Comparison of ENCODE assay signal across 8 mouse cellular contexts in the genomic region with DNA sequence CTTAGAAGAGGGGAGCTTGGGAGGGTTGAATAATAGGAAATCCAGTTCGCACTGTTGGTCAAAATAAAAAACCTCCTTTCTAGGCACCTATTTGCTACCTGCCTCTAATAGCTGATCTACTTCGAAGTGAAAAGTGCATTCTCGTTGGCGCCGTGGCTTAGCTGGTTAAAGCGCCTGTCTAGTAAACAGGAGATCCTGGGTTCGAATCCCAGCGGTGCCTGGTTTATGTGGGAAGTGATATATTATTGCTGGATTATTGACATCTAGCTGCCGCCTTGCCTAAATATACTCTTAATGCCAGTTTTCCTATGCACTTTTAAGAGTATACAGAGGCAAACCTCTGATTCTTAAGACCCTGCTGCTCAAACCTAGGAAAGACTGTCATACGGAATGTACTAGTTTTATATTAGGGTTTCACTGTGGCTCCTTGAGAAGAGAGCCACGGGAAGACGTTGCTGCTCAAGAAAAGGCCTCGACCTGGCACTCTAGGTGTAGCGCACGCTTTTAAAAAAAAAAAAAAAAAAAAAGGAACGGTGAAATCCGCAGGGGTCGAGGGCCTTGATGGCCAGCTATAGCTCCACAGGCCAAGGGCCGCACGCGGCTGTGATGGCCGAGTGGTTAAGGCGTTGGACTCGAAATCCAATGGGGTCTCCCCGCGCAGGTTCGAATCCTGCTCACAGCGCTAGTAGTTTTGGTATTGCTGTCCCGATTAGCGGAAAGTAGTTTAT. TPM values are rescaled to one million over a fixed set of nuclear protein-coding genes. Genes with fewer than 3 reads are reported as not detected.
DNase-seq lines count a peak whose midpoint lies in the region; ATAC-seq and TF ChIP-seq lines count a peak whose summit lies in the region.

No protein-coding gene starts in this region.

- ATAC-seq in erythroid progenitor cell, adult 5-6 weeks (replicated peaks; ENCODE audit: low FRiP score, poor library complexity, severe bottlenecking) = peak; percentile 77
- no peak for ATAC-seq in heart, embryonic 14.5 days (ENCODE audit: insufficient number of reproducible peaks, insufficient read depth, low FRiP score, low read depth)
- peak; percentile 73 for ATAC-seq in liver, embryonic 16.5 days (ENCODE audit: low read depth)
- ATAC-seq in neural tube, embryonic 12.5 days (ENCODE audit: low FRiP score, low read depth) = 0 out of 2 replicates have a peak, but pooled peaks have one; percentile 29
- ATAC-seq in stomach, postnatal 0 days (ENCODE audit: low FRiP score, low TSS enrichment) = peak; percentile 49; the same call in 1 of the 2 replicates

- H3K36me3 ChIP-seq in heart, embryonic 14.5 days (ENCODE audit: control insufficient read depth, insufficient read depth, low read length) = peaks cover 44% of the 10 kb centered on the region
- peaks cover 20% of the 10 kb centered on the region for H3K36me3 ChIP-seq in liver, embryonic 16.5 days (ENCODE audit: control insufficient read depth, insufficient read depth)
- H3K36me3 ChIP-seq in neural tube, embryonic 12.5 days = peaks cover 41% of the 10 kb centered on the region
- H3K36me3 ChIP-seq in stomach, postnatal 0 days (ENCODE audit: control insufficient read depth, insufficient read depth, low read length) = peaks cover 40% of the 10 kb centered on the region

- no peaks in the 10 kb centered on the region for H3K27me3 ChIP-seq in heart, embryonic 14.5 days (ENCODE audit: control insufficient read depth, insufficient read depth, low read length)
- H3K27me3 ChIP-seq in liver, embryonic 16.5 days (ENCODE audit: control insufficient read depth, insufficient read depth, low read depth, low read length) = peaks cover 3% of the 10 kb centered on the region; the same call in 1 of the 2 replicates
- no peaks in the 10 kb centered on the region; the same call in 1 of the 2 replicates for H3K27me3 ChIP-seq in neural tube, embryonic 12.5 days (replicated peaks)
- no peaks in the 10 kb centered on the region for H3K27me3 ChIP-seq in stomach, postnatal 0 days (ENCODE audit: control insufficient read depth, insufficient read depth, low read length)

- no peaks in the 10 kb centered on the region for H3K9me3 ChIP-seq in heart, embryonic 14.5 days (ENCODE audit: control insufficient read depth, low read length)
- H3K9me3 ChIP-seq in liver, embryonic 16.5 days (replicated peaks; ENCODE audit: control insufficient read depth, low read length) = no peaks in the 10 kb centered on the region
- no peaks in the 10 kb centered on the region for H3K9me3 ChIP-seq in neural tube, embryonic 12.5 days
- no peaks in the 10 kb centered on the region for H3K9me3 ChIP-seq in stomach, postnatal 0 days (ENCODE audit: control insufficient read depth, low read length)

- peak; percentile 81 for DNase-seq in CD4-positive helper T cell, adult 2 months (ENCODE audit: low read depth, low spot score)
- peak; percentile 87 for DNase-seq in brain, adult 2 months (ENCODE audit: low read depth, low spot score)
- peak; percentile 97 for DNase-seq in kidney, postnatal 10 days
- peak; percentile 92 for DNase-seq in stomach, postnatal 0 days (ENCODE audit: low spot score)

- H3K4me1 ChIP-seq in heart, embryonic 14.5 days (ENCODE audit: control insufficient read depth in 2 of 2, insufficient read depth in 2 of 2, low read length in 2 of 2) = peaks cover 5 to 16% of the 10 kb centered on the region in 2 experiments
- H3K4me1 ChIP-seq in liver, embryonic 16.5 days (ENCODE audit: control insufficient read depth, low read depth, low read length) = peaks cover 12% of the 10 kb centered on the region
- H3K4me1 ChIP-seq in neural tube, embryonic 12.5 days = no peaks in the 10 kb centered on the region
- no peaks in the 10 kb centered on the region for H3K4me1 ChIP-seq in stomach, postnatal 0 days (replicated peaks; ENCODE audit: control insufficient read depth, insufficient read depth)

- peak; percentile 84 for TF ChIP-seq EP300 in stomach, postnatal 0 days (optimal IDR thresholded peaks at IDR 0.05)

- H3K9ac ChIP-seq in heart, embryonic 14.5 days (ENCODE audit: low read length) = peak overlapping the region; percentile 77
- H3K9ac ChIP-seq in liver, embryonic 16.5 days (ENCODE audit: low read depth, low read length) = peak overlapping the region; percentile 54
- no peak overlapping the region; the same call in 1 of the 2 replicates for H3K9ac ChIP-seq in neural tube, embryonic 12.5 days
- H3K9ac ChIP-seq in stomach, postnatal 0 days (ENCODE audit: low read length) = peak overlapping the region; percentile 19; the same call in 1 of the 2 replicates

- H3K4me2 ChIP-seq in heart, embryonic 14.5 days (ENCODE audit: low read length) = peak overlapping the region; percentile 70
- peak overlapping the region; percentile 74 for H3K4me2 ChIP-seq in liver, embryonic 16.5 days (ENCODE audit: low read depth, low read length)
- H3K4me2 ChIP-seq in neural tube, embryonic 12.5 days (replicated peaks) = peak overlapping the region; percentile 56
- peak overlapping the region; percentile 50 for H3K4me2 ChIP-seq in stomach, postnatal 0 days (replicated peaks; ENCODE audit: low read depth)

- H3K4me3 ChIP-seq in heart, embryonic 14.5 days (ENCODE audit: control insufficient read depth in 1 of 2, insufficient read depth in 1 of 2, low read depth in 1 of 2, low read length in 2 of 2) = peak overlapping the region; percentile 49 to 55
- peak overlapping the region; percentile 58 for H3K4me3 ChIP-seq in liver, embryonic 16.5 days (ENCODE audit: low read depth, low read length)
- H3K4me3 ChIP-seq in neural tube, embryonic 12.5 days = peak overlapping the region; percentile 39
- peak overlapping the region; percentile 29 for H3K4me3 ChIP-seq in stomach, postnatal 0 days (ENCODE audit: low read depth, low read length)

- TF ChIP-seq CTCF in stomach, postnatal 0 days (IDR thresholded peaks at IDR 0.05; ENCODE audit: low read depth) = no peak

- WGBS in heart, embryonic 14.5 days = 2% methylated on average over 30 of the region's 30 CpGs
- WGBS in liver, embryonic 16.5 days (ENCODE audit: insufficient replicate concordance) = under 1% methylated on average over 30 of the region's 30 CpGs
- under 1% methylated on average over 30 of the region's 30 CpGs for WGBS in neural tube, embryonic 12.5 days
- 2% methylated on average over 30 of the region's 30 CpGs for WGBS in stomach, postnatal 0 days

- peak overlapping the region; percentile 76 to 78 for H3K27ac ChIP-seq in heart, embryonic 14.5 days (replicated peaks in 1 of 2; ENCODE audit: control insufficient read depth in 1 of 2, insufficient read depth in 1 of 2, low read depth in 2 of 2, low read length in 2 of 2)
- H3K27ac ChIP-seq in liver, embryonic 16.5 days (ENCODE audit: low read length) = peak overlapping the region; percentile 55
- H3K27ac ChIP-seq in neural tube, embryonic 12.5 days = no peak overlapping the region
- no peak overlapping the region for H3K27ac ChIP-seq in stomach, postnatal 0 days (replicated peaks)

RNA-seq across cellular contexts. Expression of gene Hes7, which starts 9.7 kb away (rescaled TPM):
- not detected in 2 replicates for total RNA-seq in erythroid progenitor cell, adult 5-6 weeks (2015; ENCODE audit: low replicate concordance)
- total RNA-seq in erythroid progenitor cell, adult 5-6 weeks (2017; ENCODE audit: low replicate concordance) = not detected in 2 replicates
- polyA plus RNA-seq in heart, embryonic 14.5 days (2014; fragmentation: Nextera tagmentation; extraction: Ambion mirVana) = 0.43 and 0.47 TPM in 2 replicates
- 0.06 and 0.07 TPM in 2 replicates for polyA plus RNA-seq in liver, embryonic 16.5 days (2015; fragmentation: Nextera tagmentation; extraction: Ambion mirVana)
- 0.28 TPM in 2 replicates for polyA plus RNA-seq in neural tube, embryonic 12.5 days (2016; fragmentation: Nextera tagmentation; extraction: Ambion mirVana)
- 0.29 and 0.41 TPM in 2 replicates for polyA plus RNA-seq in stomach, postnatal 0 days (2015; fragmentation: Nextera tagmentation; extraction: Ambion mirVana)

RNA-seq across cellular contexts. Expression of gene 9130213A22Rik, which starts 11.9 kb away (rescaled TPM):
- total RNA-seq in erythroid progenitor cell, adult 5-6 weeks (2015; ENCODE audit: low replicate concordance) = not detected in 2 replicates
- not detected in 2 replicates for total RNA-seq in erythroid progenitor cell, adult 5-6 weeks (2017; ENCODE audit: low replicate concordance)
- polyA plus RNA-seq in heart, embryonic 14.5 days (2014; fragmentation: Nextera tagmentation; extraction: Ambion mirVana) = 0.28 and 1.2 TPM in 2 replicates
- 0.07 TPM in 1 of 2 replicates, not detected in the other for polyA plus RNA-seq in liver, embryonic 16.5 days (2015; fragmentation: Nextera tagmentation; extraction: Ambion mirVana)
- polyA plus RNA-seq in neural tube, embryonic 12.5 days (2016; fragmentation: Nextera tagmentation; extraction: Ambion mirVana) = not detected in 2 replicates
- polyA plus RNA-seq in stomach, postnatal 0 days (2015; fragmentation: Nextera tagmentation; extraction: Ambion mirVana) = 0.24 and 0.41 TPM in 2 replicates

RNA-seq across cellular contexts. Expression of gene Aloxe3, which starts 15.2 kb away (rescaled TPM):
- total RNA-seq in erythroid progenitor cell, adult 5-6 weeks (2015; ENCODE audit: low replicate concordance) = not detected in 2 replicates
- total RNA-seq in erythroid progenitor cell, adult 5-6 weeks (2017; ENCODE audit: low replicate concordance) = 3.1 TPM in 1 of 2 replicates, not detected in the other
- 0.09 and 0.15 TPM in 2 replicates for polyA plus RNA-seq in heart, embryonic 14.5 days (2014; fragmentation: Nextera tagmentation; extraction: Ambion mirVana)
- polyA plus RNA-seq in liver, embryonic 16.5 days (2015; fragmentation: Nextera tagmentation; extraction: Ambion mirVana) = 0.09 and 0.39 TPM in 2 replicates
- 0.65 TPM in 1 of 2 replicates, not detected in the other for polyA plus RNA-seq in neural tube, embryonic 12.5 days (2016; fragmentation: Nextera tagmentation; extraction: Ambion mirVana)
- 20.2 and 22.5 TPM in 2 replicates for polyA plus RNA-seq in stomach, postnatal 0 days (2015; fragmentation: Nextera tagmentation; extraction: Ambion mirVana)

RNA-seq across cellular contexts. Expression of gene Per1, which starts 15.5 kb away (rescaled TPM):
- 3.4 and 3.6 TPM in 2 replicates for total RNA-seq in erythroid progenitor cell, adult 5-6 weeks (2015; ENCODE audit: low replicate concordance)
- total RNA-seq in erythroid progenitor cell, adult 5-6 weeks (2017; ENCODE audit: low replicate concordance) = 3.3 and 7.6 TPM in 2 replicates
- polyA plus RNA-seq in heart, embryonic 14.5 days (2014; fragmentation: Nextera tagmentation; extraction: Ambion mirVana) = 16.0 and 17.8 TPM in 2 replicates
- 6.9 and 8.5 TPM in 2 replicates for polyA plus RNA-seq in liver, embryonic 16.5 days (2015; fragmentation: Nextera tagmentation; extraction: Ambion mirVana)
- 7.4 and 9.0 TPM in 2 replicates for polyA plus RNA-seq in neural tube, embryonic 12.5 days (2016; fragmentation: Nextera tagmentation; extraction: Ambion mirVana)
- polyA plus RNA-seq in stomach, postnatal 0 days (2015; fragmentation: Nextera tagmentation; extraction: Ambion mirVana) = 7.7 and 13.1 TPM in 2 replicates

RNA-seq across cellular contexts. Expression of gene Vamp2, which starts 22.2 kb away (rescaled TPM):
- 94.1 and 114 TPM in 2 replicates for total RNA-seq in erythroid progenitor cell, adult 5-6 weeks (2015; ENCODE audit: low replicate concordance)
- 18.2 and 31.1 TPM in 2 replicates for total RNA-seq in erythroid progenitor cell, adult 5-6 weeks (2017; ENCODE audit: low replicate concordance)
- 81.5 and 93.9 TPM in 2 replicates for polyA plus RNA-seq in heart, embryonic 14.5 days (2014; fragmentation: Nextera tagmentation; extraction: Ambion mirVana)
- polyA plus RNA-seq in liver, embryonic 16.5 days (2015; fragmentation: Nextera tagmentation; extraction: Ambion mirVana) = 16.4 and 25.4 TPM in 2 replicates
- 149 and 174 TPM in 2 replicates for polyA plus RNA-seq in neural tube, embryonic 12.5 days (2016; fragmentation: Nextera tagmentation; extraction: Ambion mirVana)
- 43.0 and 53.7 TPM in 2 replicates for polyA plus RNA-seq in stomach, postnatal 0 days (2015; fragmentation: Nextera tagmentation; extraction: Ambion mirVana)

Comparison
In these comparisons a context has a peak if more than half of its experiments do, and no peak if none do; other contexts are left out.
1. H3K27ac ChIP-seq: peak in heart, embryonic 14.5 days (2 of 2) and liver, embryonic 16.5 days (single experiment); none in neural tube, embryonic 12.5 days (single experiment) and stomach, postnatal 0 days (single experiment).
2. RNA of gene Aloxe3, which starts 15.2 kb away (polyA plus RNA-seq): 20.2 to 22.5 TPM in stomach, postnatal 0 days; 0.09 to 0.39 TPM in liver, embryonic 16.5 days, 0.09 to 0.15 TPM in heart, embryonic 14.5 days and 0.65 TPM in neural tube, embryonic 12.5 days; every median in the first group is over 10 times any median in the second.
3. Peak in every context shown above with its lines, with median percentiles within 50 percentile points of each other: DNase-seq, H3K4me2 ChIP-seq and H3K4me3 ChIP-seq.